Mouse (Mus musculus) small intestine, adult 2 months (tissue): Measurements from ENCODE around the gene Popdc3.

Experiments used
- CTCF ChIP-seq: fragments of 200-500 bp; IDR thresholded peaks from 2 replicates; pipeline ENCODE4 v1.5.1; 2012; ENCODE audit warnings: low read depth, mild to moderate bottlenecking, control low read depth, inconsistent platforms, low read length, moderate library complexity, mixed read lengths; ENCODE audit not compliant: insufficient replicate concordance, insufficient read length; ENCODE audit errors: extremely low read depth
- POLR2A ChIP-seq: fragments of 200-500 bp; IDR thresholded peaks from 2 replicates; pipeline ENCODE4 v1.6.1; 2012; ENCODE audit warnings: low read depth, mild to moderate bottlenecking, control low read depth, inconsistent platforms, low read length, moderate library complexity

GRCm38 (mm10) chr10:45142359-45142758 lies 35.5 kb upstream of the Popdc3 start:
- no peak for TF ChIP-seq POLR2A
- TF ChIP-seq CTCF = no peak
